Mouse (Mus musculus) heart, embryonic 12.5 days (tissue): ENCODE measurements around the gene Bmpr1b. TPM values are rescaled to one million over a fixed set of nuclear protein-coding genes. Genes with fewer than 3 reads are reported as not detected.

Experiments
- ATAC-seq: fragments of 200-750 bp; cut with Nextera tagmentation; 2 replicates; pipeline ENCODE4 v1.8.0; 2017; ENCODE audit warnings: moderate TSS enrichment, moderate library complexity; ENCODE audit not compliant: insufficient number of reproducible peaks, low FRiP score
- H3K27ac ChIP-seq: fragments of 300-500 bp; sonication (generic); 2 replicates; pipeline ENCODE4 v1.5.1; 2016; ENCODE audit warnings: mild to moderate bottlenecking, moderate library complexity; ENCODE audit not compliant: poor library complexity, severe bottlenecking
- H3K27me3 ChIP-seq: fragments of 300-500 bp; sonication (generic); replicated peaks from 2 replicates; pipeline ENCODE4 v1.6.1; 2016; ENCODE audit warnings: mild to moderate bottlenecking, moderate library complexity
- H3K36me3 ChIP-seq: fragments of 300-500 bp; sonication (generic); 2 replicates; pipeline ENCODE4 v1.6.1; 2016; ENCODE audit warnings: mild to moderate bottlenecking, moderate library complexity
- H3K4me1 ChIP-seq: fragments of 300-500 bp; sonication (generic); replicated peaks from 2 replicates; pipeline ENCODE4 v1.6.1; 2016; ENCODE audit warnings: mild to moderate bottlenecking
- H3K4me2 ChIP-seq: fragments of 300-500 bp; sonication (generic); 2 replicates; pipeline ENCODE4 v1.6.1; 2016; ENCODE audit warnings: mild to moderate bottlenecking, moderate library complexity
- H3K4me3 ChIP-seq: fragments of 300-500 bp; sonication (generic); 2 replicates; pipeline ENCODE4 v1.5.1; 2016; ENCODE audit warnings: mild to moderate bottlenecking
- H3K9ac ChIP-seq: fragments of 300-500 bp; sonication (generic); 2 replicates; pipeline ENCODE4 v1.6.1; 2016; ENCODE audit warnings: mild to moderate bottlenecking, moderate library complexity
- H3K9me3 ChIP-seq: fragments of 300-500 bp; sonication (generic); replicated peaks from 2 replicates; pipeline ENCODE4 v1.6.1; 2016; ENCODE audit warnings: mild to moderate bottlenecking, moderate library complexity
- WGBS: fragments of 180-500 bp; shearing (Covaris S2); methylation state at CpG from one replicate; pipeline ENCODE4 v1.1.7; 2016; 5-methylcytosine and 5-hydroxymethylcytosine counted together
- polyA plus RNA-seq: library from polyadenylated mRNA; unstranded; fragments of >200 nt; fragmentation: Nextera tagmentation; extraction: Ambion mirVana; gene quantifications from 2 replicates; pipeline ENCODE4 v1.2.1, GENCODE M21; 2016

The Bmpr1b gene
- polyA plus RNA-seq, 1 experiment from 2014 or later: 1.8 TPM

- H3K4me3 ChIP-seq: no peak overlapping the region
- H3K9me3 ChIP-seq: no peaks in the 10 kb centered on the region
- 68% methylated on average over 3 of the region's 3 CpGs for WGBS
- H3K4me1 ChIP-seq: no peaks in the 10 kb centered on the region
- no peaks in the 10 kb centered on the region for H3K27me3 ChIP-seq
- no peak overlapping the region for H3K4me2 ChIP-seq
- no peak overlapping the region for H3K9ac ChIP-seq
- ATAC-seq: no peak
- H3K36me3 ChIP-seq: no peaks in the 10 kb centered on the region
- no peak overlapping the region for H3K27ac ChIP-seq
Observed at GRCm38 (mm10) chr3:141914588-141914987, 254.6 kb downstream of the Bmpr1b start.

DNA sequence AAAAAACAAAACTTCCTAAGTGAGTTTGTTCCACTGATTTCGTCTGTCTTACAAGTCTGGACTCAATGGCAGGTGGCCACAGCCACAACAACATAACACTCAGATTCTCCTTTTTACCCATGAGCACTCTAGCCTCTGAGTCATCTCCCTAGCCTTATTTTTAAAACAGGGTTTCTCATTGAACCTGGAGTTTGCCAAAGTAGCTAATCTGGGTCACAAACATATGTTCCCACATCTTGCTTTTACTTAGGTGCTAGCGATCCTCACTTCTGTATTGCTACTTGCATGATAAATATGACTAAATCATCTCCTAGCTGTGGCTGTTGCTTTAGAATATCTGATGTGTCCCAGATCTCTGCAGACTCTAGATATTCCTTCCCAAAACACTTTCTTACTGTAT is 260.1 kb downstream of the Bmpr1b start:
- no peaks in the 10 kb centered on the region for H3K9me3 ChIP-seq
- no peaks in the 10 kb centered on the region for H3K4me1 ChIP-seq
- no peak for ATAC-seq
- H3K9ac ChIP-seq: no peak overlapping the region
- no peak overlapping the region for H3K27ac ChIP-seq
- no peaks in the 10 kb centered on the region for H3K27me3 ChIP-seq
- H3K4me3 ChIP-seq: no peak overlapping the region
- WGBS: 80% methylated on average over 2 of the region's 2 CpGs
- no peak overlapping the region for H3K4me2 ChIP-seq
- no peaks in the 10 kb centered on the region for H3K36me3 ChIP-seq

DNA sequence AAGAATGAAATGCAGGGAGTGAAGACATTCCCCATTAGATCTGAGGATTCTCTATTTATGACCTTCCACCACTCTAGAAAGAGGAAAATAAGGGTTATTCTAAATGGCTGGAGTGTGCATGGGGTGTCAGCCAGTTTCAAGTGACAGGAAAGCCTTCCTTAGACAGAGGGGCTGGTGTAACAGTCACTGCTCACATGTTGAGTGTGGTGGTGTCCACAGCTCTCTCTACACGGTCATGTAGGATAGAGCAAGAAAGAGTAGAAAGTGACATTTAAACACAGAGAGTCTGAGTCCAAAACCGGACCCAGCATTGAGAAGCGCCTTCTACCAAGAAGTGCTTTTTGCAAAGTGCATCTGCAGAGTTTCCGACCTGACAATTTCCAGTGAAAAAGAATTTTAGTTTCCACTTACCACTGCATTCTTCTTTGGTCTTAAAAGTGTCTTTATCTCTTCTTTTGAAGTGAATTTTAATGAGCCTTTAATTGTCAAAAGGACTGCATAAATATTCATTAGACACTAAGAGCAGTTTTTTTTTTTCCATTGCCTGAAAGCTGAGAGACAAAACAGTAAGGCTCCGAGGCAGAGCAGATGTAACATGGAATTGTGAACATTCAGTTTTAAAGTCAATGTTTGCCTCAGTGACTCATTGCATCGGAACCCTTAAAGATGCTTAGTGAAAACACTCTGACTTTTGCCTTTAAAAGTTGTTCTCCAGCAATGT is 263.2 kb downstream of the Bmpr1b start:
- no peak for ATAC-seq
- no peak overlapping the region for H3K27ac ChIP-seq
- 75% methylated on average over 6 of the region's 6 CpGs for WGBS
- no peak overlapping the region for H3K9ac ChIP-seq
- no peak overlapping the region for H3K4me3 ChIP-seq
- no peak overlapping the region for H3K4me2 ChIP-seq
- H3K36me3 ChIP-seq: no peaks in the 10 kb centered on the region
- no peaks in the 10 kb centered on the region for H3K27me3 ChIP-seq
- no peaks in the 10 kb centered on the region for H3K4me1 ChIP-seq
- H3K9me3 ChIP-seq: no peaks in the 10 kb centered on the region

- H3K27ac ChIP-seq: no peak overlapping the region
- no peak overlapping the region for H3K9ac ChIP-seq
- H3K4me2 ChIP-seq: no peak overlapping the region
- H3K4me1 ChIP-seq: no peaks in the 10 kb centered on the region
- 0 out of 2 replicates have a peak, but pooled peaks cover 2% of the 10 kb centered on the region for H3K9me3 ChIP-seq
- ATAC-seq: no peak
- 83% methylated on average over 3 of the region's 3 CpGs for WGBS
- no peak overlapping the region for H3K4me3 ChIP-seq
- no peaks in the 10 kb centered on the region for H3K27me3 ChIP-seq
- no peaks in the 10 kb centered on the region for H3K36me3 ChIP-seq
Observed at GRCm38 (mm10) chr3:141900361-141900760, 268.9 kb downstream of the Bmpr1b start.

GRCm38 (mm10) chr3:141899521-141899920 is 269.7 kb downstream of the Bmpr1b start:
- Histone ChIP-seq H3K27ac (no peak overlapping the region), H3K4me2 (no peak overlapping the region), H3K27me3 (no peaks in the 10 kb centered on the region), H3K4me3 (no peak overlapping the region), H3K9ac (no peak overlapping the region), H3K9me3 (0 out of 2 replicates have a peak, but pooled peaks cover 2% of the 10 kb centered on the region), H3K4me1 (no peaks in the 10 kb centered on the region), H3K36me3 (no peaks in the 10 kb centered on the region)
- 86% methylated on average over 2 of the region's 2 CpGs for WGBS
- no peak for ATAC-seq

- H3K4me2 ChIP-seq: no peak overlapping the region
- no peak overlapping the region for H3K9ac ChIP-seq
- no peak overlapping the region for H3K27ac ChIP-seq
- no peak for ATAC-seq
- no peaks in the 10 kb centered on the region for H3K27me3 ChIP-seq
- no peaks in the 10 kb centered on the region for H3K4me1 ChIP-seq
- H3K36me3 ChIP-seq: no peaks in the 10 kb centered on the region
- H3K9me3 ChIP-seq: 0 out of 2 replicates have a peak, but pooled peaks cover 2% of the 10 kb centered on the region
- H3K4me3 ChIP-seq: no peak overlapping the region
- WGBS: 90% methylated on average over 4 of the region's 4 CpGs
Observed at GRCm38 (mm10) chr3:141897698-141898097, 271.5 kb downstream of the Bmpr1b start.

DNA sequence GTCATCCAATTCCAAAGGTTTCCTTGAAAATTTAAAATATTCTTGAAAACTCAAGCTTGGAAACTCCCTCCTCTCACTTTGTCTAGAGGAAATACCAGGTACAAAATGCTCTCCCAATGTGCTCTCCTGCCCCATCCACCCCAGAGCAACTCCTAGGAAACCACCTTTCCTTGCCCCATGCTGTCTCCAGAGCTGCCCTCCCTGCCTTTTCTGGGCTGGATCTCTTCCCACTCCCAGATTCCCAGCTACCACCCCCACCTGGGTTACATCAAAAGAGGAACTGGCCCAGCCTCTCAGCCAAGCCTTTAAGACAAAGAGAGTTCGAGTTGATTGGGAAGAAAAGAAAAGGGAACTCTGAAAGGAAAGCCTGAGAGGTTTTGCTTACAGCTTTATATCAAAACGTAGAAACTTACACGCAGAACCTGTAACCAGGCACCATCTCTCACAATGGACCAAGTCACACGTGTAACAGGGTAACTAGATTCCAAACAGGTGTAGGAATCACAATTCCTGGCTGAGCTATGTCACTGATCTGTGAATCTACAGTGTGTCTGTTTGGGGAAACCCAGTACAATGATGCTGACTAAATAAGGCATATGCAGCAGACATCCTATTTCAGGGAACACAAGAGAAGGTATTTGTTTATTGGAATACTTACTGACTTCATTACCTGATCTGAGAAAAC is 272.2 kb downstream of the Bmpr1b start:
- Histone ChIP-seq H3K27me3 (no peaks in the 10 kb centered on the region), H3K27ac (no peak overlapping the region), H3K4me3 (no peak overlapping the region), H3K36me3 (no peaks in the 10 kb centered on the region), H3K4me1 (no peaks in the 10 kb centered on the region), H3K9ac (no peak overlapping the region), H3K4me2 (no peak overlapping the region), H3K9me3 (0 out of 2 replicates have a peak, but pooled peaks cover 2% of the 10 kb centered on the region)
- WGBS: 24% methylated on average over 4 of the region's 4 CpGs
- no peak for ATAC-seq

DNA sequence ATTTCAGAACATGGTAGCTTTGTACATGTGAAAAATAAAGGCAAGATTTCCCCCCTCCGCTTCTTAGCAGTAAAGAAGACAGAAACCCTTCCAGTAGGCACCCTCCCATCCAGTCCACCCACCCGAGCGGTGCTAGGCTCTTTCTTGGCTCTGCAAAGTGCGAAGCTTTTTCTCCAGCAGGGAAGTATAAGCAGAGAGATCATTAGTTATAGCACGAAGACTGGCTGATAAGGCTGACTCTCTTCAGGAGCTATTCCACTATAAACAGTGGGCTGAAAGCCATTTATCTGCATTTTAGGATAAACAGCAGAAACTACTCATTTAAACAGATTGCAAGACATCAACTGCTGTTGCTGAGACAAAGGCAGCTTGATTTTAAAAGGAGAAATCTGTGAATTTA is 274.1 kb downstream of the Bmpr1b start:
- Histone ChIP-seq H3K27me3 (no peaks in the 10 kb centered on the region), H3K36me3 (no peaks in the 10 kb centered on the region), H3K4me3 (no peak overlapping the region), H3K9ac (no peak overlapping the region), H3K4me2 (no peak overlapping the region), H3K4me1 (no peaks in the 10 kb centered on the region), H3K9me3 (no peaks in the 10 kb centered on the region), H3K27ac (no peak overlapping the region)
- 43% methylated on average over 5 of the region's 5 CpGs for WGBS
- no peak for ATAC-seq

DNA sequence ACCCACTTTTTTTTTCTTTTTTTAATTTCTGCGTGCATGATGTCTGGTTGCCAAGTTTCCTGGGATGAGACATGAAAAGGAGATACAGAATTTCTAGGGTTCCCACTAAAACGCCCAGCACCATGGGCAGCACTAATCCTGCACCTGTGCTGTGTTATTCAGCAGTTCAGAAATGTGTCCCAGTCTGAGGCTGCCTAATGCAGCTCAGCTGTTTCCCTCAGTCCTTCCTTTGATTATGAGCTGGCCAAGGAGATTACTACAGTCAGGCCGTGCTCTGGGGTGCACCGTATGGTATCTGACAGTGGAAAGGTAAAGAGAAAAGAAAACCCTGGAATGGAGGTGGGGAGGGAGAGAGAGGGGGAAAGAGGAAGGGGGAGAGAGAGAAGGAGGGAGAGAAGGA is 278.6 kb downstream of the Bmpr1b start:
- no peak for ATAC-seq
- Histone ChIP-seq H3K9ac (no peak overlapping the region), H3K9me3 (no peaks in the 10 kb centered on the region), H3K27ac (no peak overlapping the region), H3K4me2 (no peak overlapping the region), H3K36me3 (no peaks in the 10 kb centered on the region), H3K27me3 (no peaks in the 10 kb centered on the region), H3K4me3 (no peak overlapping the region), H3K4me1 (no peaks in the 10 kb centered on the region)
- 46% methylated on average over 4 of the region's 4 CpGs for WGBS

GRCm38 (mm10) chr3:141887476-141888274 is 281.6 kb downstream of the Bmpr1b start:
- Histone ChIP-seq H3K9me3 (no peaks in the 10 kb centered on the region), H3K9ac (no peak overlapping the region), H3K4me1 (no peaks in the 10 kb centered on the region), H3K36me3 (no peaks in the 10 kb centered on the region), H3K27me3 (no peaks in the 10 kb centered on the region), H3K4me2 (no peak overlapping the region), H3K27ac (no peak overlapping the region), H3K4me3 (no peak overlapping the region)
- 53% methylated on average over 4 of the region's 4 CpGs for WGBS
- no peak for ATAC-seq

DNA sequence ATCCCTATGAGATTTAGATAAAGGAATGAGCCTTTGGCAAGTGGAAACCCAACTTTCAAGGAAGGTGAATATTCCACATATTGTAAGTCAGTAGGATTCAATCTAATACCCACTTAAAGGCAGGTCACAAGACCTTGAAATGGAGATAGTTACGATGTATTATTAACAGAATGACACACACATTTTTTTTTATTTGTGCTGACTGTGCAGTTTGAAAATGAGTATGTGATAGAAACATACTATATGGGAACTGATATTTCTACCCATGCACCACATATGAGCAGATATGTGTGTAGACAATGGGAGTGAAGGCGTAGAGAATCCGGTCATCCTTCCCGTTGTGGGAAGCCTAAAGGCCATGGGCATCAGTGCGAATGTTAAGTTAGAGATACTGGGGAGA is 285.0 kb downstream of the Bmpr1b start:
- no peaks in the 10 kb centered on the region for H3K27me3 ChIP-seq

More for the DNA sequence above, 285.0 kb downstream of the Bmpr1b start:
- H3K4me2 ChIP-seq: no peak overlapping the region
- no peak overlapping the region for H3K4me3 ChIP-seq
- no peaks in the 10 kb centered on the region for H3K36me3 ChIP-seq
- no peaks in the 10 kb centered on the region for H3K9me3 ChIP-seq
- no peaks in the 10 kb centered on the region for H3K4me1 ChIP-seq
- no peak for ATAC-seq
- 86% methylated on average over 5 of the region's 5 CpGs for WGBS
- no peak overlapping the region for H3K9ac ChIP-seq
- no peak overlapping the region for H3K27ac ChIP-seq
